Mouse (Mus musculus): ENCODE data around the gene Dtd1.

Gene Dtd1

DNA sequence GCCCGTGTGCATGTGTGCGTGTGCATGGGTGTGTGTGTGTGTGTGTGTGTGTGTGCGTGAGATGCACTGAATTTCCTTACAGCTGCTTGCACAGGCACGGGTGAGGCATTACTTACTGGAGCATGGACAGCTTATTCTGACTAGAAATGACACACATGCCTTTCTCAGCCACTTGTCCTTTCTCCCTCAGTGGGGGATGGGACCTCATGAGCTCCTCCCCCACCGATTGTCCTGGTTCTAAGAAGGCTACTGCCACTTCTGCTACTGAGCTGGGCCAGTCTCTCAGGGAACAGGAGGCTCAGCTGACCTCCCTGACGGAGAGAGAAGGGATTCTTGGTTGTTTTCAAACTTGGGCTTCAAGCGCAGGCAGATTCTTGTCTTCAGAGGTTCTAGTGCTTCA lies 40.4 kb downstream of the Dtd1 start:
- DNase-seq (ENCODE audit: low spot score): no peak

DNA sequence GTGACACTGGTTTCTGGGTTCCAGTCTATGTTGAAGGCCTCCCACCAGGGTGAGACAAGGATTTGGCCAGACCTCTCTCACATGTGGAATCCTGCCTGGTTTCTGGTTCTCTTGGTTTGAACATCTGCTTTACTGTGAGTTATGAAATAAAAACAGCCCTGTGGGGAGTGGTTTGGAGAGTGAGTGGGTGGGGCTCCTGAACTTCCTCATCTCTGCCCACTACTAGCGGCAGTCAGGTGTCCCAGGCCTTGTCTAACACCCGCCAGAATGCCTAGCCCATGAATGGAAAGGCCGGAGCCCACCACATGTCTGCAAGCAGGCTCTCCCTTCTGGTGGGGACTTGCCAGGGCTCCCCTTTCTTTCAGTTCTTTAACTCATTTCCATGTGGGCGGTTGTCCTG lies 42.3 kb downstream of the Dtd1 start:
- no peak for DNase-seq (ENCODE audit: low spot score)

DNA sequence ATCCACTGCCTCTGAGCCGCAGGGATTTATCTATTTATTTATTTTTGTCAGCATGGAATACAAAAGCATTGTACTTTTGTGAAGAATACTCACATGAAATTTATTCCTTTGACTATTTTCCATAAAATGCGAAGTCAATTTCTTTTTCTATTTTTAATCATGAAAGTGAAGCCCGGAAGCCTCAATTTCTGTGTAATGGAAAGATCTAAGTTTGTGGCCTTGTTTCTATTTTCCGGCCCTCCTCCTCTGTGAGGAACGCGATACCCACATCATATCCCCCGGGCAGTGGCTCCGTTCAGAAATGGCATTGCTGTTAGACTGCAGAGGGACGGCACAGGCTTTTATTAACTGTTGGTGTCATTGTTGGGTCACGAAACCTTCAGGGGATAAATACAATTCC lies 46.7 kb downstream of the Dtd1 start:
- DNase-seq (ENCODE audit: low spot score): no peak

DNA sequence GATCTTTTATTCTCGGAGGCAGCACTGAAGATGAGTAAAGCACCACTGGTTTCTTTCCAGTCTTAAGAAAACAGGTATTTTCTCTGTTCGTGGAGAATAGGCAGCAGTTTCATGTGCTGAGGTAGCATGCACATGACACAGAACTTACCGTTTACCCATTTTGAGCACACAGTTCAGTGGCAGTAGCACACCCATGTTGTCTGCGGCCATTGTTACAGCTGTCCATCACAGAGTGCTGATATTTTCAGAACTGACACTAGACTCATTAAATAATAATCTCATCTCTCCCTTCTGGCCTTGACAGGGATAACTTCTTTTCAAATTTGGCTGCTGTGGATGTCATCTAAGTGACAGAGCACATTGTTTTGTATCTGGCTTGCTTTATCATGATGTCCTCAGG lies 47.5 kb downstream of the Dtd1 start:
- no peak for DNase-seq (ENCODE audit: low spot score)

DNA sequence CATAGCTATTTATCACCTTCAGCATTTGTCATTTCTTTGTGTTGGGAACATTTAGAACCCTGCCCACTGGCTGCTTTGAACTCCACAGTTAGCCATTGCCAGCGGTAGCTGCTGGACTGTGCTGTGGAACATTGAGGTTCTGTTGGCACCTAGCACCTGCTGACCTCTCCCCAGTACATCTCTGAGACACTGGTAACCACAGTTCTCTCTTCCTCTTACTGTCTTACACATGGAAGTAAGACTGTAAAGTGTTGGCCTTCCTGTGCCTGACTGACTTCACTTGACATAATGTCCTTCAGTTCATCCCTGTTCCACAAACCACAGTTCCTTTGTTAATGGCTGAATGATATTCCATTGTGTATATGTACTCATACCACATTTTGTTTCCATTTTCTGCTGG lies 50.3 kb downstream of the Dtd1 start:
- no peak for DNase-seq (ENCODE audit: low spot score)

DNA sequence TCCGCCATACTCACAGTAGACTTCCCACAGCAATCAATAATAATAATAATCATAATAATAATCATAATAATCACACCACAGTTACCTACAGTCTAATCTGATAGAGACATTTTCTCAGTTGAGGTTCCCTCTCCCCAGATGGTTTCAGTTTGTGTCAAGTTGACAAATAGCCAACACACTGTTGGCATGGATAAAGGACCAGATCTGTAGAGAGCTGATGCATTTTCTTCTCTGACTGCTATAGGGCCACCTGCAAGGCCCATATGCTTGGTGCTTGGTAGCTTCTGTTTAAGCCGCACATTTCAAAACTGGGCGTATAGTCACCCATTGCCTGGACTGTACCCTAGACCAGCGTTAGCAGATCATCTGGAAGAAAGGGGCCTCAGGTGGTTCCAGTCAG lies 53.1 kb downstream of the Dtd1 start:
- DNase-seq (ENCODE audit: low spot score): no peak

DNA sequence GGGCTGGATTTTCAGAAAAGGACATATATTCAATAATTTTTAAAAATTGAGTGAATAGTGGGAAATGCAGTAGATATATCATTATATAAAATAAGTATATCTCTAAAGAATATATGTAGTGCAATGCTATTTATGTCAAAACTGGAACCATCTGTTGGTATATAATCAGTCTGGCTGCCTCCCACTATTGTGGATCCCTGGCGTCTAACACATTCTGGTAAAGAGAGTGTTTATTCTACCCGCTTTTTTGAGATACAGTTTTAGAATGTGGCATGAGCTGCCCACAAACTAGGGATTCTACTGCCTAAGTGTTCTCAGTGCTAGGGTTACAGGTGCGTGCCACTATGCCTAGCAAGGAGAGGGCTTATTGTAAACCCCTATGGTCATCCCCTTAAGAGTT lies 55.6 kb downstream of the Dtd1 start:
- no peak for DNase-seq (ENCODE audit: low spot score)

DNA sequence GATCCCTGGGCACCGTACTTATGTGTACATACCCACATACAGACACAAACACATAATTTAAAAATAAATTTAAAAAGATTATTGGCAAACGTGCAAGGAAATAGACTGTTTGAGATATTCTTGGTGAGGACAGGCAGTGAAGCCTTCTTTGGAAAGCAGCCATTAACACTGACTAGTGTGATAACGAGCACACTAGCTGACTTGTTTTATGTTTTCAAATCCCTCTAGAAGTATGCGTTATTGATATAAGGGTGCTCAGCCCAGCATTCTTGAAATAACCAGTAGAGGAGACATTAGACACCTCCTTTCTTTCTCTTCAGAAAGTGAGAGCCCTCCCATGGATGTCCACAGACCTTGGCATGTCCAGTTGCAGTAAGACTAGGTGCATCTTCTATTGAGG lies 68.8 kb downstream of the Dtd1 start:
- no peak for DNase-seq (ENCODE audit: low spot score)

DNA sequence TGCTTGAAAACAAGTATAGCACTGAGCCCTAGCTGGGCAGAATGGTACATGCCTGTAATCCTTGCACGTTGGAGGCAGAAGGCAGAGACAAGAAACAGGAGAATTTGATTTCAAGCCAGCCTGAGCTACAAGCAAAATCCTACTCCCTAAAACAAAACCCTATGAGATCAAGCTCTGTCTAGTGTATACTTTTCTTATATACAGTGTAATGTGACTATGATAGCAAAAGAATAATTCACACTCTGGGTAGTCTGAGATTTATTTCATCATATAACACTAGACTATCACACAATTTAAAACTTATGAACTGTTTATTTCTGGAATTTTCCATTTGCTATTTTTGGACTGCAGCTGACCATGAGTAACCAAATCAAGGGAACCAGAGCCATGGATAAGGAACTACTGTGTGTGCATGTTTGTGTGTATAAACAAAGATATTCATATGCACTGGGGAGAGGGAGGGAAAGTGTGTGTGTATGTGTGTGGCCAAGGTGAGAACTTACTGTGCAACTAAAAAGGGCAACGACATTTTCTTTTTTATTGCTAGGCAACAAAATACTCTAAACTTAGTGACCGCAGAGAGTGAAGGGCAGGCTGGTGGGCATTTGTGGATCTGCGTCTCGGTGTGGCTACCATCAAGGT lies 70.7 kb downstream of the Dtd1 start:
- DNase-seq (ENCODE audit: low spot score): no peak

DNA sequence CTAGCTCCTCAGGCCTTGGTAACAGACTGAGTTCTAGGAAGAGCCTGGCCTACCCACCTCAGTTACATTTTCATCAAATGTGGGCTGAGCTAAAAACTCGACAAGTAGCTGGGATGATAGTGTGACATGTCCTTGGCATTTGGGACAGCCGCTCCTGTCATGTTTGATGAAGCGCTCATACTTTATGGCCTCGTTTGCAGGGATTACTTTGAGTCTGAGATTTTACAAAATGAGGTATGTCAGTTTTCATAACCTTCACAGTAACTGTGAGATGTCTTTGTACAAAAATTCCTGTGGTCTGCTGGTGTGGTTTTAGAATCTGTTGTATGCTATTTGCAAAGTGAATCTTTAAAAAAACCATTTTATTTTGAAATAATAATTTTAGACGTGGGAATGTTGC lies 72.7 kb downstream of the Dtd1 start:
- no peak for DNase-seq (ENCODE audit: low spot score)

DNA sequence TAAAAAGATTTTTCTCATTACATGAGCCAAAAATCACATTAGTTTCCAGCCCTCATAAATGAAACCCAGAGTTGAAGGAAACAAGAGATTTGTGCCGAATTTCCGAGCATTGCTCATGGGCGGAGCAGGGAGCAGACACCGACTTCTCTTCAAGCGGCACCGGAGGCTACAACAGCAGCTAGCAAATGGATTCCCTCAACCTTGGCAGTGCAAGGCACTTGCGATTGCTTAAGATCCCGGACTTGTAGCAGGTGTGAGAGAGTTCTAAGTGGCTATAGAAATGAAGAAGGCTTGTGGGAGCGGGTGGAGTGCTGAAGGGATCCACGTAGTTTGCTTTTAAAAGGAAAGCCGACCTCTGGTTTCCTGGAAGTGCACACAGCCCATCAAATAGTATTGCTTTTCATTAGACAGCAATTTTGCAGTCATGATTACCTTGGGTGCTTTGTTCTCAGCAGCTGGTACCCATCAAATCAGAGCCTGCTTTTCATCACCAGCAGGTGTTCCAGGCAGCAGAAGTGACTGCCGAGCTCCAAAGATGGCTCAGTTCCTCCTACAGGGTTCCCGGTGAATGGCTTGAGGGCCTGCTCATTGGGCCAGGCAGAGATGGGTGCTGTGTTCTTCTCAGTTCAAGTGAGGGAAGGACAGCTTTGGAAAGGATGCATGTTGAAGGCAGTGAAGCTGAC lies 77.0 kb downstream of the Dtd1 start:
- DNase-seq (ENCODE audit: low spot score): no peak

DNA sequence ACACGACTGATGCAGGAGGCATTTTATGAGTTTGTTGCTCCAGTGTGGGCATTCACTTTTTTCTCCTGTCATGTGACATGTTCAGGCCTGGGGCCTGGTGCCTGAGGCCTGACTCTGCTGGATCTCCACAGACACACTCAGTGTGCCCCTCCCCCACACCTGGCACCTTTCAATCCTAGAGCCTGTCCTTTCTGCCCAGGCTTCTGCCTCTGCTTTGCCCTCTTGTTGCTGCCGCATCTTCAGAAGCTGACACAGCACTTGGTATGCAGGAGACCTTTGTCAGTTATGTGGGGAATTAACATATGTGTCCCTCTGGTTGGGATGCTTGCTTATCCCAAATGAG lies 77.5 kb downstream of the Dtd1 start:
- DNase-seq (ENCODE audit: low spot score): no peak

DNA sequence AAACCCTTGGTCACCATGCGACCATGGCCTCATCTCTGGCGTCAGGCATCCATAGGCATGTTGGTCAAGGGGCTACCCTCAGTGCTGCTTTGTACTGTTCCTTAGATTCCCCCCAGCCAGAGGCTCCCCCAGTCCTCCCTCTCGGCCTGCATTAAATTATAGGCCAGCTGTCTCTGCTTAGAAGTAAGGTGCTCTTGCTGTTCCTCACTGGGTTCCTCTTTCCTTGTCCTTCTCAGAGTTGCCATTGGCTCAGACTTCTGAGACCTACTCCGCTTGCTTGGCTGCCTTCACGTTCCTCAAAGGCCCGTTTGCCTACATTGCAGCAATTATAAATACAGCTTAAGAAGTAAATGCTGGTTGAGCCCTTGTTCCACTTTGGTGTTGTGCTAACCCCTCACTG lies 79.1 kb downstream of the Dtd1 start:
- no peak for DNase-seq (ENCODE audit: low spot score)

DNA sequence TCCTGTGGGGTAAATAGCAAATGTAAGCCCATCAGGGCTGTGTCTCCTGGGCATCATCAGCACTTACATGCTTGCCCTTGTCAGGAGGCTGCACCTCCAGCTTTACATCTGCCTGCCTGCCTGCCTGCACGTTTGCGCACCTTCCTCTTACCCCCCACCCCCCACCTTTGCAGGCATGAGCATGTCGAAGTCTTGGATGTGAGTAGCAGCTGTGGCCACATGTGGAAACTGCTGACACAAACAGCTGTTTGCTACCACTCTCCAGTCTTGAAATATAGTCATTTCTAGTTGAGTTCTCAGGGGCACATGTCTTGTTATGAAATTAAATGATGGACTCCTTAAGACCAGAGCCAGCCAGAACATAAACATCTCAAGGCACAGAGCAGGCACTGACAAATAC lies 79.7 kb downstream of the Dtd1 start:
- DNase-seq (ENCODE audit: low spot score): no peak

DNA sequence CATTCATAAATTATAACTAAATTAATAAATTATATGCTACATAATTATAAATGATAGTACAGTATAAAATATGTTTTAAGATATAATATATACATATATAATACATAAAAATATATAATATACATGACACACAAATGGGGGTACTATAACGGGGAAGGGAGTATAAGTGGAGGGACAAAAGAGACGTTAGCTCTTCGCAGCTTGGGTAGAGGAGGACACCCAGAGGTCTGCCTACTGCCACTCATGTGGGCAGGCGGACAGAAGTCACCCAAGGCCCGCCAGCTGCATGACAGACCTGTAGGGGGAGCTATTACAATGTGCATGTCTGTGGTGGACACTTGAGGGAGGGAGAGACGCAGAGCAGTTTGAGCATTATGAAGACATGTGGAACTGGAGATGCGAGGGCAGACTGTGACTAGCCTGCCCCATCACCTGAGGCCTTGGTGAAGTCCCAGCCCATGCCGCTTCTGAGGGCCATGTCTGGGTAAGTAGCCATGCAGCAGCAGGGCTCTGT lies 92.6 kb downstream of the Dtd1 start:
- peak; percentile 5 for DNase-seq (ENCODE audit: low spot score)

DNA sequence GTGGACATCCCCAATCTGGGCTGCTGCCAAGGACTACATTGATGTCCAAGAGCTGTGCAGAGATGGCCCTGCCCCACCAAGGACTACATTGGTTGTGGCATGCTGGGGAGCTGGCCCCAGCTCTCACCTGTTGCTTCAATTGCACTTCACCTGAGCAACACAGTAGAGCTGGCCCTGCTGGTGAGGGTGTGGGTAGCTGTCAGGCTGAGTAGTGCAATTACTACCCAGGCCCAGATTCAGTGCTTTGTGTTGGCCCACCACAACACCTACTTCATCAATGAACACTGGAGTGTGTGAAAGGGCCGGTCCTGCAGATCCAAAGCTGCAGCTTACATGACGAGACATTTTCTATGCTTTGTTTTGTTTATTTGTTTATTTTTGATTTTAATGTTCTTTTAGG lies 93.1 kb downstream of the Dtd1 start:
- DNase-seq (ENCODE audit: low spot score): no peak

DNA sequence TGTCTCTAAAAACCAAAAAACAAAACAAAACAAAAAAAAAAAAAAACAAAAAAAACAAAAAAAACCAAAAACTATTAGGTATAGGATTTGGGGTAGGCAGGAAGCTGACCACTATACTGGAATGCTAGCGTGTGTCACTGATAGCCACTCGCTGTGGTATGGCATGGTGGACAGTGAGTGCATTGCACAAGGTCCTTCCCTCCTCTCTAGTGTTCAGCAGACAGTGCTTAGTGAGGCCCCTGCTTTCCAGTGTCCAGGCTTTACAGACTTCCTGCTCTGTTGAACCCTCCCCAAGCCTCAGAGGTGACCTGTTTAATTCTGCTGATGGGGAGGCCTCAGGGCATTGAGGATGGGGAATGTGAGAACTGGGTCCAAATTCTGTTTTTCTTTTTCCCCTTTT lies 95.2 kb downstream of the Dtd1 start:
- no peak for DNase-seq (ENCODE audit: low spot score)

DNA sequence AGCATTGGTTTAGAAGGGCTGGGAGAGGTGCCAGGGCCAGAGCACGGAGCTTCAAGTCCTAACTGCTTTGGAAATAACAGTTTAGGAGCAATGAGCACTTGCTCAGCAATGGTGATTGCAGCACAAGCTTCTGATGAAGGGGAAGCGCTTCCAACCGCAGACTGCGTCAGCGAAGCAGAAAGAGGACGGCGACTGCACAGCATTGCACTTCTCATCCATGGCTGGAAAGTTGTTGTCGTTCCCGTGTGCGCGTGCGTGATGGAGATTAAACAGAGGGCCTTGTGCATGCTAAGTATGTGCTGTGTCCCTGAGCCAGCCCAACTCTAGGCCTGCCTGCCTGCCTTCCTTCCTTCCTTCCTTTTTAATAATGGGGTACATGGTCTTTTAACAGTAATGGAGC lies 98.3 kb downstream of the Dtd1 start:
- DNase-seq (ENCODE audit: low spot score): no peak

DNA sequence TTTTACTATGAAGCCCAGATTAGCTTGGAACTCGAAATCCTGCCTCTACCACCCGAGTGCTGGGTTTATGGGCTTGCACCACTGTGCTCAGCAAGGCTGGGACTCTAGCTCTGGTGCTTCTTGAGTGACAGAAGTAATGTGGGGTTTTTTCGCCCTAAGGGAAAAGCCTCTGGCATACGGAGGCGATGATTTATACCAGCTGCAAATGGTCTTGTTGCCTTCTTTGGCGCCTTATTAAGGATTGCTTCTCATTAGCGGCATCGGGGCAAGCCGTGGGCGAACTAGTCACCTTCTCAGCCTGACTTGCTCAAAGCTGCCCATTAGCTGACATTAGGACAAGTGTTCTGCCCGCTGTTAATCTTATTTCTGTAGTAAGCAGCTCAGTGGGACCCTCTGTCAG lies 100.9 kb downstream of the Dtd1 start:
- no peak for DNase-seq (ENCODE audit: low spot score)

DNA sequence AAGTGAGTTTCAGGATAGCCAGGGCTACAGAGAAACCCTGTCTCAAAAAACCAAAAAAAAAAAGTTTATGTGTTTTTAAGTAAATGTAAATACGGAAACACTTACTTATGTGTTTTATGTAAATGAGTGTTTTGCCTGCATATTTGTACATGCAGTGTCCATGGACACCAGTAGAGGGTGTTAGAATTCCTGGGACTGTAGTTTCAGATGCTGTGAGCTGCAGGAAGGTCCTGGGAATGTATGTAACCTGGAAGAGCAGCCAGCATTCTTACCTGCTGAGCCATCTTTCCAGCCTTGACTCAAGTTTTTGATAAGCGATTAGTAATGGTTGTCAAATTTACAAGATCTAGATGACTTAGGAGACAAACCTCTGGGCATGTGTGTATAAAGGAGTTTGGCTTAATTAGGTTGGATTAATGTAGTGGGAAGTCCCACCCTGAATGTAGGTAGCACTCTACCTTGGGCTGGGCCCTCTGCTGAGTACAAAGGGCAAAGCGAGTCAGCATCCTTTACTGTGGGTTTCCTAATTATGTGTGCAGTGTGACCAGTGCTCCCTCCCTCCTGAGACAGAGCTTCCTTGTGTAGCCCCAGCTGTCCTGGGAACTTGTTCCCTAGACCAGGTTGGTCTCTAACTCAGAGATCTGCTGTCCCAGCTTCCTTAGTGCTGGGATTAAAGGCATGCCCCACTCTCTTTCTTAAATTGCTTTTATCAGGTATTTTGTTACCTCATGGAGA lies 101.9 kb downstream of the Dtd1 start:
- no peak for DNase-seq (ENCODE audit: low spot score)

DNA sequence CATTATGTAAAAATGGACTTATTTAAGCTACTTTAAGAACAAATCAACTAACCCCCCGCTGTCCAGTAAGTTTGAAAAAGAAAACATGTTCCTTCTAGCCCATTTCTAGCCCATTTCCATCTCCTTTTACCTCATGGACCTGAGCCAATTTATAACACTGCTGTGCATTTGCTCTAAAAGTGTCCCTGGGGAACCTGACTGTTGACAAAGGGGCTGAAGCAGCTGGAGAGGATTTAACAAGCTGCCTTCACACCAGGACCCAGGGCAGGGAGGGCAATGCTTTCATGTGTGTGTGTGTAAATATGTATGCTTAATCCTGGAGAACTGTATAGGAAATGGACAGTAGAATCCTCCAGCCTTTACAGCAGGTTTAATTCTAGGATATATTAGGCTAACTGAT lies 109.6 kb downstream of the Dtd1 start:
- DNase-seq (ENCODE audit: low spot score): no peak

DNA sequence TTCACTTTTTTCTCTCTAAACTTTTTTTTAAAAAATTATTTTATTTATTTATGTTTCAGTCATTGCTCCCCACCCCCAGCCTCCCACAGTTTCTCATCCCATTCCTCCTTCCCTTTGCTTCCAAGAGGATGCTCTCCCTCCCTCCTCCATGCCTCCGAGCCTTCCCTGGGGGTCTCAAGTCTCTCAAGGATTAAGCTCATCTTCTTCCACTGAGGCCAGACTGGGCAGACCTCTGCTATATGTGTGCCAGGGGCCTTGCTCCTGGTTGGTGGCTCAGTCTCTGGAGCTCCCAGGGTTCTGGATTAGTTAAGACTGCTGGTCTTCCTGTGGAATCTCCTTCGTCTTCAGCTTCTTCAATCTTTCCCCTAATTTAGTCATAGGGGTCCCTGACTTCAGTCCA lies 110.0 kb downstream of the Dtd1 start:
- no peak for DNase-seq (ENCODE audit: low spot score)

DNA sequence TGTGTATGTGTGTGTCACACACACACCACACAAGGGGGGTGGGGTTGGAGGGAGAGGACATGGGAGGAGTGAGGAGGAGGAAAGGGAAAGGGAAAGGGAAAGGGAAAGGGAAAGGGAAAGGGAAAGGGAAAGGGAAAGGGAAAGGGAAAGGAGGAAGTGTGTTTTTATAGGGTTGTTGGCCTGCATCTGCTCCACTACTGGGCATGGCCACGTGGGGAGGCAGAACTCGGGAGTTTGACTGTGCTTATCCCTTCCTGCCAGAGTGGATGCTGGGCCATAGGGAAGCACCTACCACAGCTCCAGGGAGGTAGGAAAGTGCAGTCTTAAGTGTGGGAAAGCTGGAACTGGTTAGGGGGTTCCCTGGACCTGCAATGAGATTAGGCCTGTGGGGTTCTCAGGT lies 114.9 kb downstream of the Dtd1 start:
- DNase-seq (ENCODE audit: low spot score): no peak

Measured in c-Kit-positive CD71-positive TER-119-positive erythroid progenitor cells, embryonic 14.5 days (primary cell).